Mouse (Mus musculus) embryonic facial prominence, embryonic 14.5 days (tissue): ENCODE measurements around the gene Cdk18. TPM values are rescaled to one million over a fixed set of nuclear protein-coding genes. Genes with fewer than 3 reads are reported as not detected.
A peak's percentile ranks its signal among the peaks of the same experiment; 100 is the strongest.

ENCODE experiments used
- ATAC-seq: fragments of 200-750 bp; cut with Nextera tagmentation; 2 replicates; pipeline ENCODE4 v1.8.0; 2017; ENCODE audit warnings: low read depth, moderate number of reproducible peaks, moderate TSS enrichment
- DNase-seq: peaks from one replicate; pipeline ENCODE4 v3.0.0-alpha.2; 2015; ENCODE audit warnings: low spot score
- H3K27ac ChIP-seq: fragments of 300-500 bp; sonication (generic); replicated peaks from 2 replicates; pipeline ENCODE4 v1.5.1; 2014; ENCODE audit warnings: low read depth, mild to moderate bottlenecking, low read length, moderate library complexity
- H3K27me3 ChIP-seq: fragments of 300-500 bp; sonication (generic); replicated peaks from 2 replicates; pipeline ENCODE4 v1.6.1; 2014; ENCODE audit warnings: low read length; ENCODE audit not compliant: control insufficient read depth, insufficient read depth
- H3K36me3 ChIP-seq: fragments of 300-500 bp; sonication (generic); 2 replicates; pipeline ENCODE4 v1.6.1; 2014; ENCODE audit warnings: low read length, mixed read lengths; ENCODE audit not compliant: control insufficient read depth, insufficient read depth
- H3K4me1 ChIP-seq: fragments of 300-500 bp; sonication (generic); 2 replicates; pipeline ENCODE4 v1.6.1; 2014; ENCODE audit warnings: antibody characterized with exemption, low read length; ENCODE audit not compliant: control insufficient read depth, insufficient read depth
- H3K4me2 ChIP-seq: fragments of 300-500 bp; sonication (generic); 2 replicates; pipeline ENCODE4 v1.6.1; 2014; ENCODE audit warnings: low read depth, mild to moderate bottlenecking, low read length, moderate library complexity, mixed read lengths
- H3K4me3 ChIP-seq: fragments of 300-500 bp; sonication (generic); 2 replicates; pipeline ENCODE4 v1.5.1; 2014; ENCODE audit warnings: low read depth, mild to moderate bottlenecking, low read length
- H3K9ac ChIP-seq: fragments of 300-500 bp; sonication (generic); 2 replicates; pipeline ENCODE4 v1.6.1; 2014; ENCODE audit warnings: low read depth, mild to moderate bottlenecking, low read length, moderate library complexity, mixed read lengths
- H3K9me3 ChIP-seq: fragments of 300-500 bp; sonication (generic); 2 replicates; pipeline ENCODE4 v1.6.1; 2016; ENCODE audit warnings: low read length; ENCODE audit not compliant: control insufficient read depth
- WGBS: fragments of 180-500 bp; shearing (Covaris S2); extraction: QIAGEN DNeasy Blood & Tissue Kit; methylation state at CpG from one replicate; pipeline ENCODE4 v1.1.7; 2014; 5-methylcytosine and 5-hydroxymethylcytosine counted together
- polyA plus RNA-seq: library from polyadenylated mRNA; unstranded; fragments of >200 nt; fragmentation: Nextera tagmentation; extraction: Ambion mirVana; gene quantifications from 2 replicates; pipeline ENCODE4 v1.2.1, GENCODE M21; 2014

Cdk18 gene
- polyA plus RNA-seq, 1 experiment from 2014 or later = 2.2 TPM

DNA sequence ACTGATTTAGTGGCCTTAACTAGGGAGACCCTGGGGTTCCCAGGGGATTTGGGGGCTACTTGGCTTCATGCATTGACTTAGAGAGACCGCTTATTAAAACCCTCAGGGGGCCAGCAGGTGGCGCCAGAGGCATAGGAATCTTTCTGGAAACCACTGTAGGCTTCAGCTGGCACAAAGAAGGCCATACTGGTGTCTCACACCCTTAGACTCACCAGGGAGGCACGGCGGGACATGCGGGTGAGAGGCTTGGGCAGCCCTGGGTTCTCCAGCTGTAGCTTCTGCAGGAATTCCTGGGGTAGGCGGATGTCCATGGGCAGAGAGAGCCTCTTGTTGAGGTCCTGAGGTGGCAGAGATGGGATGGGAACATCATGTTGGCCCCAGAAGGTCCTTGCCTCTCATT lies 18.2 kb downstream of the Cdk18 start:
- Histone ChIP-seq H3K9me3 (no peaks in the 10 kb centered on the region), H3K27ac (no peak overlapping the region), H3K4me3 (no peak overlapping the region), H3K4me2 (no peak overlapping the region), H3K4me1 (no peaks in the 10 kb centered on the region), H3K27me3 (no peaks in the 10 kb centered on the region), H3K9ac (no peak overlapping the region), H3K36me3 (no peaks in the 10 kb centered on the region)
- ATAC-seq (peak; percentile 56), DNase-seq (peak; percentile 88)
- 26% methylated on average over 6 of the region's 6 CpGs for WGBS

DNA sequence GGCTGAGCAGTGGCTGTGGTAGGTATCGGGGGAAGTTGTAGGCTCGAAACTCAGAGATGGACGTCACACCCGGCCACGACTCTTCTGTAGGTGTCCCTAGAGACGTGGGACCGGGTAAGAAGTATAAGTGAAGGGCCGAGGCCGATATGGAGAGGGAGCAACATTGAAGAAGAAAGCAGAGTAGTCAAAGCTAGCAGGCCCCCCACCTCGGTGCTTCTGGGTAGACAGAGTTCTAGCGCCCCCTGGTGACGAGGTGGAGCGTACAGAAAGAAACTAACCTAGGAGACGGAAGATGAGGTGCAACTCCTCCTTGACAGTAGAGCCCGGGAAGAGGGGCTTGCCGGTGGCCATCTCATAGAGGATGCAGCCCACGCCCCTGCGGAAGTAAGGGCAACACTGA lies 22.9 kb downstream of the Cdk18 start:
- 29% methylated on average over 18 of the region's 18 CpGs for WGBS
- Histone ChIP-seq H3K27ac (no peak overlapping the region), H3K27me3 (no peaks in the 10 kb centered on the region), H3K4me1 (no peaks in the 10 kb centered on the region), H3K9ac (no peak overlapping the region), H3K36me3 (no peaks in the 10 kb centered on the region), H3K9me3 (no peaks in the 10 kb centered on the region), H3K4me3 (no peak overlapping the region), H3K4me2 (no peak overlapping the region)
- peak; percentile 69 for DNase-seq
- ATAC-seq = no peak

DNA sequence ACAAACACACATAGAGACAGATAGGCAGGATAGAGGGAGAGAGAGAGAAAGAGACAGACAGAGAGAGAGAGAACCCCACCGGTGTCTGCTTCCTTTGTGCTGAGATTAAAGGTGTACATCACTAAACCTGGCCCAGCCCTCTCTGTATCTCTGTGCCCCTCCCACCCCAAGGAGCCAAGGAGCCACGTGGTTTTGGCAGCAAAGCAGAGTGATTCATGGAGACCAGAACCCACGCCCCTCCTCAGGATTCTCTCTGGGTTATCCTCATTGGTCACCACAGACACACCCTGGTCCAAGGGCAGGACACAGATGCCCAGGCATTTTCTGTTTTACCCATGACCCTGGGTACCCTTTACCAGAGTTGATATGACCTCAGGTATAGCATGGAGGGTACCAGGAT lies 26.4 kb downstream of the Cdk18 start:
- ATAC-seq = no peak

DNA sequence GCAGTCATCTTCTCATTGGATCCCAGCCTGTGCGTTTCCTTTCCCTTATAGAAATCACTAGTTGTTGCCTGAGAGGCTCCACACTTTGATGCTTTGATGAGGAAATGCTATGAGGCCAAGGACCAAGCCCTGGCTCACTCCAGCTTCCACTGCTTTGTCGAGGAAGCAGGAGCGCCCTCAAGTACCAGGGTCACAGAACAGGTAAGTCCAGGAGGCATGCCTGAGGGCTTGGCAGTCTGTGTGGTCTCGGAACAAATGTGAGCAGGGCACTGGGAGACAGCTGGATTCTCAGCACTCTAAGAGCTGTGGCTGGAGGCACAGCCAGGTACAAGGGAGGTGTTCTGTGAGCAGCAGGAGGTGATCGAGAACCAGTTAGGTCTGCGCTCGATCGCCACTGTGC lies 27.1 kb downstream of the Cdk18 start:
- ATAC-seq = no peak
- Histone ChIP-seq H3K4me3 (no peak overlapping the region), H3K9ac (no peak overlapping the region), H3K36me3 (no peaks in the 10 kb centered on the region), H3K27ac (no peak overlapping the region), H3K4me1 (no peaks in the 10 kb centered on the region), H3K9me3 (no peaks in the 10 kb centered on the region), H3K27me3 (no peaks in the 10 kb centered on the region), H3K4me2 (no peak overlapping the region)
- 73% methylated on average over 8 of the region's 8 CpGs for WGBS
- DNase-seq = no peak

More for the DNA sequence above, 26.4 kb downstream of the Cdk18 start:
- no peak overlapping the region for H3K4me3 ChIP-seq
- no peaks in the 10 kb centered on the region for H3K36me3 ChIP-seq
- no peak overlapping the region for H3K4me2 ChIP-seq
- no peaks in the 10 kb centered on the region for H3K4me1 ChIP-seq
- 65% methylated on average over 3 of the region's 3 CpGs for WGBS
- no peak for DNase-seq
- no peak overlapping the region for H3K9ac ChIP-seq
- no peak overlapping the region for H3K27ac ChIP-seq
- H3K9me3 ChIP-seq = no peaks in the 10 kb centered on the region
- no peaks in the 10 kb centered on the region for H3K27me3 ChIP-seq

DNA sequence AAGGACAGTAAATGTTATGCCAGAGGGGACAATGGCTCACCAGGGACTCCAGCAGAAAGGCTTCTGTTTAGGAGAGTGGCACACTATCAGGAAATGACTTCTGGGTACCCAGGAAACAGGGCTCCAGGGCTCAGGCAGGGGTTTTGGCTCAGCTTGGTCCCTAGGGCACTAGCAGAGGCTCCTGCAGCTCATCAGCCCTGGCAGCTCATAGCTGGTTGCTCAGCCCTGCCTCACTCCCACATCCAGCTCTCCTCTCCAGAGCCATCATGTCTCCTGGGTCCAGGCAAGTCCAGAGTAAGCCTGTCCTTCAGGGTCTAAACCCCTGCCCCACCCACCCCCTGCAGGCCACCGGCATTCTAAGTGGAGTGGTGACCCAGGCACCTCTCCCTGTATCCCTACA lies 28.1 kb downstream of the Cdk18 start:
- Histone ChIP-seq H3K4me1 (no peaks in the 10 kb centered on the region), H3K36me3 (no peaks in the 10 kb centered on the region), H3K4me3 (no peak overlapping the region), H3K9me3 (no peaks in the 10 kb centered on the region), H3K27ac (no peak overlapping the region), H3K27me3 (no peaks in the 10 kb centered on the region), H3K9ac (no peak overlapping the region), H3K4me2 (no peak overlapping the region)
- ATAC-seq (no peak), DNase-seq (no peak)
- WGBS = 43% methylated on average over 1 of the region's 1 CpGs

DNA sequence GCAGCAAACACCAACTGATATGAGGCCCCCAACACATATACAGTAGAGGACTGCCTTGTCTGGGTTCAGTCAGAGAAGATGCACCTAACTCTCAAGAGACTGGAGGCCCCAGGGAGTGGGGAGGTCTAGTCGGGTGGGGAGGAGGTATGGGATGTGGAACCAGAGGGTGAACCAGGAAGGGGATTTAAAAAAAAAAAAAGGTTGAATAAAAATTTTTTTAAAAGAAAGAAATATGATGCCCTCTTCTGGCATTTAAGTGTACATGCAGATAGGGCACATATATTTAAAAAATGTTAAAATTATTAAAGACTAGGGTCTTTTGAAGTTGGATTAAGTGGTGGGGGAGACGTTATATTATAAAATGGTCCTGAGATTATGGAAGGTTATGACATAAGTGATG lies 30.1 kb downstream of the Cdk18 start:
- Histone ChIP-seq H3K4me3 (no peak overlapping the region), H3K9ac (no peak overlapping the region), H3K4me1 (no peaks in the 10 kb centered on the region), H3K27me3 (no peaks in the 10 kb centered on the region), H3K27ac (no peak overlapping the region), H3K9me3 (no peaks in the 10 kb centered on the region), H3K36me3 (no peaks in the 10 kb centered on the region), H3K4me2 (no peak overlapping the region)
- WGBS = 66% methylated on average over 2 of the region's 2 CpGs
- ATAC-seq = no peak
- DNase-seq = no peak

DNA sequence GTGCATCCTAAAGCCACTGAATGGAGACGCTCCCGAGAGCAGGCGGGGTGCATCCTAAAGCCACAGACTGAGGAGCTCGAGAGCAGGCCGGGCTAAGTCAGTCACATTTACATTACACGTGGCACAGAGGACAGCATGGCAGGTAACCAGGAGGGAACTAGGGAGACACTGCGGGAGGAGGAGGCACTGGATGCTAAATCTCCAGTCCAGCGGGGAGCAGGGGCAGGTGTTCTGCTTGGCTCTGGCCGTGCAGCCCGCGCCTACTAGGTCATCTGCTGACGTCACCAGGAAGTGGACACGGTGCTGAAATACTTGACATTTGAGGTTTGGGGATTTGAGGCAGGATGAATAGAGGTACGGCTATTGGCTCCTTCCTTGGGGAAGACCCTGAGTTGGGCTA lies 35.1 kb downstream of the Cdk18 start:
- no peak overlapping the region for H3K4me3 ChIP-seq
- WGBS = 53% methylated on average over 14 of the region's 14 CpGs
- no peaks in the 10 kb centered on the region for H3K27me3 ChIP-seq
- ATAC-seq = no peak
- H3K4me2 ChIP-seq = no peak overlapping the region
- H3K4me1 ChIP-seq = no peaks in the 10 kb centered on the region
- no peak for DNase-seq
- no peaks in the 10 kb centered on the region for H3K9me3 ChIP-seq
- no peaks in the 10 kb centered on the region for H3K36me3 ChIP-seq
- no peak overlapping the region for H3K9ac ChIP-seq
- no peak overlapping the region for H3K27ac ChIP-seq

DNA sequence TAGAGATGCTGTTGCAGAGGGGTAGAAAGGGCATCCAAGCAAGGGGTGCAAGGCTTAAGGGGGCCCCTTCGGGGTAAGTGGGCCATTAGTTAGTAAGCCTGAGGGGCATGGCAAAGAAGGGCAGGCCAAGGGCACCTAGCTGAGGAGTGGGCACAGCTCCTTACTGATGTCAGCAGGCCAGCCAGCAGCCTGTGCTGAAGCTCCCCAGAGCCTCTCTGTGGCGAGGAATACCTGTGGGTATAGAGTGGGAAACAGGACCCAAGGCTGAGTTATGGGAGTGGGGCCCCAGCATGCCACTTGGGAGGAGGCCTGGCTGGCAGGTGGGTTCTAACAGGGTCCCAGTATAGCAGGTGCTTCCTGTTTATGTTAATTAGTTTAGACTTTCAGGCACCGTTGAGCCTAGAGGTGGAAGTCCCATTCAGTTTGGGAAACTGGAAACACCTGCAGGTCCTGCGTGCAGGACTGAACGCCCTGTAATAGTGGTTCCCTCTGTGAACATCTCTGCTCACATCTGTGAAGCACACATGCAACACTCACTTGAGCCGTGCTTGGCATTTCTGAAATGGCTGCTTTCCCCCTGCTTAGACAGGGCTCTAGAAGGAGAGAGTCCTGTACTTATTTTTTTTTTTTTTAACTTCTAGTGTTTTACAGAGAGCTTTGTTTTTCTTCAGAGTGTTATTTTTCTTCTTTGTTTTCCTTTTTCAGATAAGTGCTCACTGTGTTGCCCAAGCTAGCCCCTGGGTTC lies 37.4 kb downstream of the Cdk18 start:
- WGBS = 59% methylated on average over 5 of the region's 6 CpGs
- no peak overlapping the region for H3K9ac ChIP-seq
- H3K4me2 ChIP-seq = no peak overlapping the region
- H3K4me3 ChIP-seq = no peak overlapping the region
- no peaks in the 10 kb centered on the region for H3K4me1 ChIP-seq
- ATAC-seq = peak; percentile 22; the same call in 1 of the 2 replicates
- DNase-seq = no peak
- H3K36me3 ChIP-seq = no peaks in the 10 kb centered on the region
- no peak overlapping the region for H3K27ac ChIP-seq
- no peaks in the 10 kb centered on the region for H3K9me3 ChIP-seq
- H3K27me3 ChIP-seq = no peaks in the 10 kb centered on the region

DNA sequence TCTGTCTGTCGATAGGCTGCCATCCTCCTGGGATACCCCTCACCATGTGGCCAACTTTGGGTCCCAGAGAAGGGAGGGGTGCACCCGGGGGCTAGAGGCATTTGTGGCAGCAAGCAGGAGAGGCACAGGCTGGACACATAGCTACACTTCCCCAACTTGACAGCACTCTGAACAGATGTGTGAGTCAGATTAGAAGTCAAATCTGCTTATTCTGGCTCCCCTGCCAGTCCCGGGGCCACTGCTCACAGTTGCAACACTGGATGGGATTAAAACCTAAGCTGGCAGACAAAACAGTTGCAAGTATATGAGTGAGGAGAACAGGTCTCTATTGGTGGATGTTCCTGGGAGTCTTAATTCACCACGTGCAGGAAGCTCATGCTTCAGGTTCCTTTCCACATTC lies 39.7 kb downstream of the Cdk18 start:
- H3K9me3 ChIP-seq = no peaks in the 10 kb centered on the region
- no peak for ATAC-seq
- WGBS = 78% methylated on average over 4 of the region's 4 CpGs

More for the DNA sequence above, 39.7 kb downstream of the Cdk18 start:
- Histone ChIP-seq H3K4me3 (no peak overlapping the region), H3K36me3 (no peaks in the 10 kb centered on the region), H3K4me2 (no peak overlapping the region), H3K4me1 (no peaks in the 10 kb centered on the region), H3K27ac (no peak overlapping the region), H3K27me3 (no peaks in the 10 kb centered on the region), H3K9ac (no peak overlapping the region)
- no peak for DNase-seq
